Mouse (Mus musculus) left cerebral cortex, postnatal 36 days (tissue): ENCODE results near the gene Cers6. TPM values are rescaled to one million over a fixed set of nuclear protein-coding genes. Genes with fewer than 3 reads are reported as not detected.

Source experiments
- DNase-seq, 2 experiments: peaks; one replicate each; pipeline ENCODE4 v3.0.0; 2021 to 2022; ENCODE audit warnings: low spot score in 2 of 2, mixed read lengths in 1 of 2
- intact Hi-C: fragments of 180-260 bp; cut with DNase I; formaldehyde crosslinking; loops from one replicate; pipeline ENCODE4 v1.15.1; 2025
- total RNA-seq, 2 experiments: library from RNA; stranded (reverse); gene quantifications; 2 replicates each; pipeline ENCODE4 v1.2.3; 2021

The Cers6 gene
- total RNA-seq, 2 experiments from 2014 or later, result 54.1 to 84.6 TPM

GRCm38 (mm10) chr2:68989117-68989516 lies 127.9 kb downstream of the Cers6 start:
- intact Hi-C loops, result no loop called here
- DNase-seq, result peak; percentile 57 to 58

- intact Hi-C loops, result no loop called here
Measured at GRCm38 (mm10) chr2:68992629-68993028, 131.4 kb downstream of the Cers6 start.

GRCm38 (mm10) chr2:68994441-68994840 lies 133.2 kb downstream of the Cers6 start:
- DNase-seq, result no peak
- intact Hi-C loops, result no loop called here

More at GRCm38 (mm10) chr2:68992629-68993028, 131.4 kb downstream of the Cers6 start:
- no peak for DNase-seq

- no peak for DNase-seq
- intact Hi-C loops, result no loop called here
Measured at GRCm38 (mm10) chr2:68995723-68996122, 134.5 kb downstream of the Cers6 start.

GRCm38 (mm10) chr2:68996268-68996667 lies 135.0 kb downstream of the Cers6 start:
- intact Hi-C loops, result no loop called here

GRCm38 (mm10) chr2:69004001-69004400 lies 142.8 kb downstream of the Cers6 start:
- DNase-seq, result no peak
- intact Hi-C loops, result no loop called here

More at GRCm38 (mm10) chr2:68996268-68996667, 135.0 kb downstream of the Cers6 start:
- no peak for DNase-seq

GRCm38 (mm10) chr2:69011392-69011791 lies 150.2 kb downstream of the Cers6 start:
- intact Hi-C loops, result no loop called here
- DNase-seq, result no peak

- intact Hi-C loops, result no loop called here
- DNase-seq, result no peak
Measured at GRCm38 (mm10) chr2:69011860-69012259, 150.6 kb downstream of the Cers6 start.

- intact Hi-C loops, result no loop called here
- no peak for DNase-seq
Measured at GRCm38 (mm10) chr2:69014241-69014640, 153.0 kb downstream of the Cers6 start.

GRCm38 (mm10) chr2:69015172-69015724 lies 154.0 kb downstream of the Cers6 start:
- DNase-seq, result peak; percentile 42 to 47
- intact Hi-C loops, result no loop called here

GRCm38 (mm10) chr2:69015822-69016221 lies 154.6 kb downstream of the Cers6 start:
- DNase-seq, result no peak
- intact Hi-C loops, result no loop called here

- intact Hi-C loops, result no loop called here
- DNase-seq, result no peak
Measured at GRCm38 (mm10) chr2:69019026-69019565, 157.9 kb downstream of the Cers6 start.

- intact Hi-C loops, result no loop called here
- no peak for DNase-seq
Measured at GRCm38 (mm10) chr2:69019821-69020489, 158.7 kb downstream of the Cers6 start.

- intact Hi-C loops, result no loop called here
Measured at GRCm38 (mm10) chr2:69020636-69021310, 159.5 kb downstream of the Cers6 start.

GRCm38 (mm10) chr2:69021516-69021915 lies 160.3 kb downstream of the Cers6 start:
- intact Hi-C loops, result no loop called here
- DNase-seq, result no peak

More at GRCm38 (mm10) chr2:69020636-69021310, 159.5 kb downstream of the Cers6 start:
- no peak for DNase-seq

GRCm38 (mm10) chr2:69024856-69025255 lies 163.6 kb downstream of the Cers6 start:
- intact Hi-C loops, result no loop called here
- peak in 1 of 2 experiments; percentile 37 for DNase-seq

- intact Hi-C loops, result no loop called here
- no peak for DNase-seq
Measured at GRCm38 (mm10) chr2:69032562-69032961, 171.3 kb downstream of the Cers6 start.

GRCm38 (mm10) chr2:69035457-69035856 lies 174.2 kb downstream of the Cers6 start:
- no peak for DNase-seq
- intact Hi-C loops, result no loop called here

GRCm38 (mm10) chr2:69037362-69037761 lies 176.1 kb downstream of the Cers6 start:
- intact Hi-C loops, result no loop called here
- no peak for DNase-seq

GRCm38 (mm10) chr2:69042327-69043106 lies 181.3 kb downstream of the Cers6 start:
- intact Hi-C loops, result no loop called here
- DNase-seq, result no peak
